Mouse (Mus musculus): ENCODE results near the gene Zfyve1.

The Zfyve1 gene

DNA sequence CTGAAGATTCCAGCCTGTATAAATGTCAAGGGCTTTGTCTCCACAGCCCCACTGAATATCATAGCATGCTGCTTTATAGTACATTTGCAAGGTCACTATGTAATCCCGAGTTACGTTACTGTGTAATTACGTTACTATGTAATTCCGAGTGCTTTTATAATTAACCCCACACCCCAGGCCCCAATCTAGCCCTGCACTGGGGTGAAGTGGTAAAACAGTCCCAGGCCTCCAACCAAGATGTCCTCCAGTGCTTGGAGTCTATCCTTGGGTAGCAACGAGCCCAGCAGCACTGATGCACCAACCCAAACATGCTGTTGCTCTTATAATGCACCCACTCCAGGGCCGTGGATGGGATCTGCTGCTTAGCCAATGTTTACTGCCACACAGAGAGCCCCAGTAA lies 74.0 kb downstream of the Zfyve1 start:
- no peak for DNase-seq (ENCODE audit: low read depth, low spot score)

DNA sequence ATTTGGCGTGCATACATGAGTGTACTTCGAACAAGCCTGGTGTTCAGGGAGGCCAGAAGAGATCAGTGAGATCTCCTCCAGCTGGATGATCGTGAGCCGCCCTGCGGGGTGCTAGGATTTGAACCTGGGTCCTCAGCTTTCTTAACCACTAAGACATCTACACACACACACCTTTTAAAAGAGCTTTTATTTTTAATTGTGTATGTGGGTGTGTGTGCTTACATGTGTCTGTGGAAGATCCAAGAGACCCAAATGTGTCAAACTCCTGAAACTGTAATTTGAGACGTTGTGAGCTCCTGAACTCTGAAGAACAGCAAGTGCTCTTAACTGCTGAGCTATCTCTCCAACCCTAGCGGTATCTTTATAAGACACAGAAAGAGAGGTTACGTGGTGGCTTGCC lies 75.9 kb downstream of the Zfyve1 start:
- DNase-seq (ENCODE audit: low read depth, low spot score) = no peak

DNA sequence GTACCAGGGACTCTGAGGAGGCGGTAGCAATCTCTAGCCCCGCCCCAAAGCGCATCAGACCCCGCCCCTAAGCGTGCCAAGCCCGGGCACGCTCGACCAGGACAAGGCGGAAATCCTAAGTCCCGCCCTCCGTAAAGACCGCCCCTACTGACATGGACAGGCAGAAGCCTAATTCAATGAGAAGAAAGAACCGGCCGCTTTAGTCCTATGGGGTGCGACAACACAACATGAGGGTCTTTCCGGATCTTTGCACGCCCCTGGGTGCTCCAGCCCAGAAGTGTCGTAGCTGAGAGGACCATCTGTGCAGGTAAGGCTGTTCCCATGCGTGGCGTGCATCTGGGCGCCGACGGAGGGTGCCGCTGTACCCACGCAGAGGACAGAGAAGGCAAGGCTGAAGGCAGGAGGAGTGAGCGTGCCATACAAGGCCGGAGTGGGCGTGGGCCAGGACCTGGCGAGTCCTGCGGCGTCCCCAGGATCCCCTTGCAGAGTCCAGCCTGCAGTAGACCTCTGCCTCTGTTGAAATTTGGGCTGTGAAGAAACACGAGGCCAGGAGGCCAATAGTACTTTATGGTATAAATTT lies 76.6 kb downstream of the Zfyve1 start, which contains the start of gene Dcaf4:
Gene Dcaf4, plus strand, starts transcription at position 156 of the 580 bp plus-strand sequence.
- peak; percentile 94 for DNase-seq (ENCODE audit: low read depth, low spot score)

DNA sequence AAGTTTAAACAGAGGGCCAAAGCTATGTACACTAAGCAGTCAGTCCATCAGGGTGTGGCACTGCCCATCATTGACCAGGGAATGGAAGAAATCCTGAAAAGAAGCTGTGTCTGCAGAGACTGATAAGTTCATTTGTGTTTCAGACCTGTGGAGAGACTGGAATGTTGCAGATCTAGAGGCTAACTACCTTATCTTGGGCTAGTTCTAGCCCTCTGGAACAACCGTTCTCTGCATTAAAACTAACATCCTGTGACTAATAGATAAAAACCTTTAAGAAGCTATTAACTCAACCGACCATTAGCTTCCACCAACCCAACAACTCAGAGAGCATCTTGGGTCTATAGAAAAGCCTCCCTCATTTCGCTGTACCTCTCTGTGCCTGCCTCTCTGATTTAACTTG lies 79.4 kb downstream of the Zfyve1 start:
- DNase-seq (ENCODE audit: low read depth, low spot score) = no peak

DNA sequence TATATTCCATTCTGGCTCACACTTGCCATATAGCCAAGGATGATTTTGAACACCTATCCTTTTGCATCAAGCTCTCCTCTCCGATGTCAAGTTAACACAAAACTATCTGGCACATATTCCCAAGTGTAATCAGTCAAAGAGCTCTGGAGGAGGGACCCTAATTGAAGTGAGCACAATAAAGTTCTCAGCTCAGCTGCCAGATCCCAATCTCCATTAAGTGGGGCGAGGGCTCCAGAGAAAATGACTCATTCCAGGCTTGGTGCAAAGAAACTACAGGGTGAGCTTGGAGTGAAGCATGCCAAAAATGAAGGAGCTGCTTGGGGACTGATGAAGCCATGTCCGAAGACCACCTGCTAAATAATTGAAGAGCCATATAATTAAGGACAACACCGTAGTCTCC lies 82.8 kb downstream of the Zfyve1 start:
- no peak for DNase-seq (ENCODE audit: low read depth, low spot score)

DNA sequence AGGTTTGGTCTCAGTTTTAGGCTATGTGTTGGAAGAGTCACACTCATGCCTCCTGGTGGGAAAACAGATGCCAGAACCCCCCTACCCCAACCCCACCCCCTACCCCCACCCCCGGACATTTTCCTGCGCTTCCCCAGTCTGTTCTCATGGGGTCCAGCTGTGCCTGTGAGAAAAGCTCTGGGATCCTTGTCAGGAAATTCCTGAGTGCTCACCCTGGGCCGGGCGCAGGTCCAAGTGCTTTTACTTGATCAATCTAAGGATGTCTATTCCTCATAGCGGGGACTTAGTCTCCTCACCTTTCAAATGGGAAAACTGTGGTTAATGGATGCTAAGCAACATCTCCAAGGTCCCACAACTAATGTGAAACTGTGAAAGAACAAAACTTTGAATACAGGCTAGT lies 83.8 kb downstream of the Zfyve1 start:
- DNase-seq (ENCODE audit: low read depth, low spot score) = no peak

DNA sequence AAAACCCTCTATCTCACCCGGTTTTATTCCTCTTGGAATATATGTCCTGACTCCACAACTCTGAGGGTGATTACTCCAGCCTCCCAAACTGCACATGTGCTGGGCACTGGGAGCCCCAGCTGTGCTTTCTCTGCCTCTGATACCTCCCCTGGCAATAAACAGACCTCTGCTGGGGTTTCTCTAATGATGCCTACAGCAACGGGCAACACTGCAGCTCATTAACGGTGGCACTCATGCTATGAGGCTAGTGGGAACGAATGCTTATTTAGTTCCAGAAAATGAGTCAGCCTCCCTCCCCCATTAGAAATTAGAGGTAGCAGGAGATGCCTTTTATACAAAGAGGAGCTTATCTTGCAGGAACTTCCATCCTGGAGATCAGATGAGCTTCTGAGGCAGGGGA lies 84.2 kb downstream of the Zfyve1 start:
- DNase-seq (ENCODE audit: low read depth, low spot score) = no peak

DNA sequence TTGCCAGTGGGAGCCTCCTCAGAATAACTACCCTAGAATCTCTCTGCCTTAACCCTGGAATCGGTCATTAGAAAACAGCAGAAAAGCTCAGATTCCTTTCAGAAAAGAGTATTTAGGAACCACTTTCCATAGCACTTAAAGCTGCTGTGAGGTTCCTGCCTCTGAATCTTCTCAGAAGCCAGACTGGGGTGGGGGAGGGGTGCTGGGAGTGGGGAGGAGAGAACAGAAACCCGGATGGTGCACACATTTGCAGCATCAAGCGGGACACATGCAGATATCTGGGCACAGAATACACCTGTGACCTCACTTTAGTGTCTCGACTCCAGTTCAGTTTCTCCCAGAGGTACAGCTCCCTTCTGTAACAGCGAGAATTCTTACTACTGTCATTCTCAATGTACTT lies 86.4 kb downstream of the Zfyve1 start:
- DNase-seq (ENCODE audit: low read depth, low spot score) = no peak

DNA sequence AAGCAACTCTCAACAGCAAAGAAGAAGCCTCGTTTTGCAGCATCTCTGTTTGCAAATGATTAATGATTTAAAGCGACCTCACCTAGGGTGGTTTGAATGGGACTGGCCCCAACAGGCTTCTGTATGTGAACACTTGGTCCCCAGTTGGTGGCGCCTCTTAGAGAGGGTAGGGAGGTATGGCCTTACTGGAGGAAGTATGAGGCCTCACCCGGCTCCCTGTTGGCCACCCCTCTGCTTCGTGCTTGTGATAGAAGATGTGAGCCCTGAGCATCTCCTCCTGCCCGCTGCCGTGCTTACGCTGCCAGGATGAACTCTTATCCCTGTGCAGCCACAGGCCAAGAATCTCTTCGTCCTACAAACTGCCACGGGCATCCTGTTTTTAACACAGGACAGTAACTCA lies 90.5 kb downstream of the Zfyve1 start:
- DNase-seq (ENCODE audit: low read depth, low spot score) = no peak

DNA sequence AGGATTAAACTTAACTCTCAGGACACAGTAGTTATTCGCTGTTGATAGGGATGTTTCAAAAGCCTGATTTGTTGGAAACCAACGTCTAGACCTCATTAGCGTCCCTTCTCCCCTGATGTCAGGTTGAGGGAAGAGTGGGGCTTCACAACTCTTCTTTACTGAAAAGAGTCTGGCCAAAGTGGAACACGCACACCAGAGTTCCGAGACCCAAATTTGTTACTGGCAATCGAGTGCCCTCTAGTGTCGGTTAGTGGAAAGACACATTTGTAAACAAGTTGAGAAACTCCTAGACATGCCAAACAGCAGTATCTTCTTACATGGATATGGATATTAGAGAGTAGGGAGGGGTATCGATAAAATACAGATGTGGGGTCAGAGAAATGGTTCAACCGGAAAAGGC lies 94.8 kb downstream of the Zfyve1 start:
- peak; percentile 66 for DNase-seq (ENCODE audit: low read depth, low spot score)

DNA sequence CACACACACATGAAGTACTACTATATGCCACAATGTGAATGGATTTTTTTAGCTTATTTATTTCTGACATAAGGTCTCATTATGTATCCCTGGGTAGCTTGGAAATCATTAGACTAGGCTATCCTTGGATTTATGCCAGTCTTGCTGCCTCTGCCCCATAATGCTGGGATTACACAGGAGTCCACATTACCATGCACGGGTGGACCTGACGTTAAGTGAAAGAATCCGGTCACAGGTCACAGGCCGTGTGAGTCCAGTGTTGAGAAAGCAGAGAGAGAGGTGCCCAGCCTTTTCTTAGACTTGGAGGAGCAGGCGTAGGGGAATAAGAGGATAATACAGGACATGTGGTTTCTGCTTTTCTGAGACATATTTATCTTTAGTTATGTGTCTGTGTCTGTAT lies 97.8 kb downstream of the Zfyve1 start:
- no peak for DNase-seq (ENCODE audit: low read depth, low spot score)

DNA sequence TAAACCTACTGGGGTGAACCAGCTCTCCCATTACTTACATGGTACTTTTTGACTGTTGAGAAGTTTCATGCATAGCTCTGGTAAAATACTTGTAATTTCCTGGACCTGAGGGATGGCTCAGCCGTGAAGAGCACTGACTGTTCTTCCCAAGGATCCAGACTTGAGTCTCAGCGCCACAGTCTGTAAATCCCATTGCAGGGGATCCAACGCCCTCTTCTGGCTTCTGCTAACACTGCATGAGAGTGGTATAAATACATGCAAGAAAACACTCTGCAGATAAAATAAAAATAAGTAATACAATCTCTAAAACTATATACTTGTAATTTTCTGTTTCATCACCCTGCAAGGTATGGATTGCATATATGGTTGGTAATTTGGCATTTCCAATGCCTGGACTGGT lies 99.1 kb downstream of the Zfyve1 start:
- DNase-seq (ENCODE audit: low read depth, low spot score) = no peak

DNA sequence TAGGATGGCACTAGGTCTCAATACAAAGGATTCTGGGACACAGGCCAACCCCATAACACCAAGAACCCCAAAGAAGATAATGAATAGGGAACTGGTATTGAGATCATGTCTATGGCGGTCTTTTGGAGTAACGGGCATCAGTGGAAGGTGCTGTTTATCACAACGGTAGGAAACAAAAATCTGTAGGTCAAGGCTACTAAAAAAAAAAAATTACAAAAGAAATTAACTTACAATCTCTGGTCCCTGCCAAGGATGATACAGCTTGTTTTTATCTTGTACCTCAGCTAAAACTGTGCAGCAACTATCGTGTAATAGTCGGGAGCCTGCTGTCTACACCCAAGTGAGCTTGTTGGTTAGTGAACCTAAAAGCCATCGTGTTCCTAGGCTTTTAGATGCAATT lies 100.3 kb downstream of the Zfyve1 start:
- no peak for DNase-seq (ENCODE audit: low read depth, low spot score)

All from CD4-positive helper T cell, adult 2 months (primary cell).